Mouse (Mus musculus) intestine, embryonic 14.5 days (tissue): ENCODE measurements at regions not wholly inside any gene's neighbourhood (a gene's known extent, or its start where the extent isn't known, plus 50 kb on each side); places are given as distances from the start of the nearest gene placed in this dataset.

Source experiments
- ATAC-seq: fragments of 200-750 bp; cut with Nextera tagmentation; replicated peaks from 2 replicates; pipeline ENCODE4 v1.8.0; 2017; ENCODE audit warnings: low read depth, moderate number of reproducible peaks, moderate TSS enrichment, moderate library complexity; ENCODE audit not compliant: low FRiP score, low TSS enrichment
- DNase-seq: peaks from one replicate; pipeline ENCODE4 v3.0.0-alpha.2; 2018; ENCODE audit warnings: low spot score
- H3K27ac ChIP-seq: fragments of 300-500 bp; sonication (generic); 2 replicates; pipeline ENCODE4 v1.5.1; 2014; ENCODE audit warnings: low read depth, mild to moderate bottlenecking, control low read depth
- H3K27me3 ChIP-seq: fragments of 300-500 bp; sonication (generic); replicated peaks from 2 replicates; pipeline ENCODE4 v1.6.1; 2014; ENCODE audit warnings: low read length, control low read depth; ENCODE audit not compliant: control insufficient read depth, insufficient read depth
- H3K36me3 ChIP-seq: fragments of 300-500 bp; sonication (generic); 2 replicates; pipeline ENCODE4 v1.6.1; 2014; ENCODE audit warnings: low read length, control low read depth; ENCODE audit not compliant: control insufficient read depth, insufficient read depth
- H3K4me1 ChIP-seq: fragments of 300-500 bp; sonication (generic); replicated peaks from 2 replicates; pipeline ENCODE4 v1.6.1; 2014; ENCODE audit warnings: low read length, control low read depth, mixed read lengths; ENCODE audit not compliant: control insufficient read depth, insufficient read depth
- H3K4me2 ChIP-seq: fragments of 300-500 bp; sonication (generic); 2 replicates; pipeline ENCODE4 v1.6.1; 2014; ENCODE audit warnings: low read length
- H3K4me3 ChIP-seq: fragments of 300-500 bp; sonication (generic); 2 replicates; pipeline ENCODE4 v1.5.1; 2014; ENCODE audit warnings: low read depth, low read length, control low read depth, mixed read lengths
- H3K9ac ChIP-seq: fragments of 300-500 bp; sonication (generic); 2 replicates; pipeline ENCODE4 v1.6.1; 2014; ENCODE audit warnings: mild to moderate bottlenecking, low read length
- H3K9me3 ChIP-seq: fragments of 300-500 bp; sonication (generic); 2 replicates; pipeline ENCODE4 v1.6.1; 2016; ENCODE audit warnings: low read length, control low read depth; ENCODE audit not compliant: control insufficient read depth
- WGBS: fragments of 180-500 bp; shearing (Covaris S2); extraction: QIAGEN DNeasy Blood & Tissue Kit; methylation state at CpG from one replicate; pipeline ENCODE4 v1.1.7; 2014; 5-methylcytosine and 5-hydroxymethylcytosine counted together

DNA sequence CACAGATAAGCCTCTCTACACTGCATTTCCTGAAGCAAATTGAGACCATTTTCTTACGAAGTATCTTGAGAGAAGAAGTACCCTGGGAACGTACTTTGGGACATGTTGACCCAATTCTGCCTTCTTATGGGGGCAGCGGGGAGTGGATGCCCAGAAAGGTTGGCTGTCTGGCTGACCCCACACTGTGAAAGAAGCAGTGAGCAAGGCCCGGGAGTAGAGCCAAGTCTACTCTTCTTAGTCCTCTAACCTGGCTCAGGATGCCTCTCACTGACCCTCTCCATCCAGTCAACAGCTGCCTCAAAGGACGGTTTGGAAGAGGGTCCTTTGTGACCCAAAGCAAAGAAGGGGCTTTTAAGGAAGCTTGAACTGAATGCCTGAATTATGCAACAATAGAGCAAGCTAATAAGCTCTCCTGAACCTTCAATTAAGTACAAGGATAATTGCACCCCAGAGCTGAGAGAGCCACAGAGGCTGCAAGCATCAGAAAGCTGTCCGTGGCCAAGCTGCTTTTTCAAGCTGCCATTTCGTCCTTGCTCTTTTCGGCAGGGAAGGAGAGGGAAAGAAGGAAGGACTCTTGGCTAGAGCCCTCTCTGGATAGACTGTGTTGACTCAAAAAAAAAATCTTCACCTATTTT, 70.3 kb downstream of the Pctp start:
- H3K9ac ChIP-seq = no peak overlapping the region
- no peaks in the 10 kb centered on the region for H3K27me3 ChIP-seq
- no peaks in the 10 kb centered on the region for H3K9me3 ChIP-seq
- no peaks in the 10 kb centered on the region for H3K36me3 ChIP-seq
- no peak for DNase-seq
- no peak overlapping the region for H3K4me2 ChIP-seq
- H3K4me3 ChIP-seq = no peak overlapping the region
- no peak for ATAC-seq
- no peaks in the 10 kb centered on the region for H3K4me1 ChIP-seq
- WGBS = 87% methylated on average over 8 of the region's 8 CpGs
- H3K27ac ChIP-seq = no peak overlapping the region

DNA sequence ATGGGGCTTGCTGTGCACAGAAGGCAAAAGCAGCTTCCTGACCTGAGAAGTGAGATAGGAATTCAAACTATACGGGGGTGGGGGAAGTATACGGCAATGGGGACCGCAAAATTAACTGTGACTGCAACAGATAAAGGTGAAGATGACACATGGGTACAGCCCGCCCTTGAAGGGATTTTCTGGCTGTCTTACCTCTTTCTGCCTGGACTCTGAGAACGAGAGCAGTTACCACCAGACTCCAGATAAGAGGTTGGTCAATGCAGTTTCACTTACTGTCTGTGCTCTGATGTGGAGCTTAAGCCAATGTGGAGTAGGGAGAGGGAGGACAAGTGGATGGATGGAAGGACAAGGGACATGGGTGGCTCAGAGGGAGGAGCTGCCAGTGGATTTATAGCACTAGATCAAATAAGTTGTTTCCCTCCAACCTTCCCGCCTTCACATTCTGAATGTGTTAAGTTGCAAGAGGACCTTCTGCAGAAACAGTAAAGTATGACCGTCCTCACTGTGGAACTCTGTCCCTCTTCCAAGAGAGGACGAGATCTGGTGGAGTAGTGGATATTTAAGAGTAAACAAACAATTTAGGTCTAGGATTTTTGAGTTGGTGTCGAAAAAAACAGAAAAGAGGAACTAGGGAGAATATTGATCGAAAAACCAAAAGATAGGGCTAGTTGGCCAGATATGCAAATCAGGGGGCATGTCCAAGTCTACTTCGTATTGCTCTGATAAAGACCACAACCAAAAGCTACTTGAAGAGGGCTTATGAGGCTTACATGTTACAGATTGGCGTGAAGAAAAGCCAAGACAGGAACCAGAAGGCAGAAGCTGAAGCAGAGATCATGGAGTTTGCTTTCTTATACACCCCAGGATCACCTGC, 73.3 kb downstream of the Pctp start:
- no peak for ATAC-seq

DNA sequence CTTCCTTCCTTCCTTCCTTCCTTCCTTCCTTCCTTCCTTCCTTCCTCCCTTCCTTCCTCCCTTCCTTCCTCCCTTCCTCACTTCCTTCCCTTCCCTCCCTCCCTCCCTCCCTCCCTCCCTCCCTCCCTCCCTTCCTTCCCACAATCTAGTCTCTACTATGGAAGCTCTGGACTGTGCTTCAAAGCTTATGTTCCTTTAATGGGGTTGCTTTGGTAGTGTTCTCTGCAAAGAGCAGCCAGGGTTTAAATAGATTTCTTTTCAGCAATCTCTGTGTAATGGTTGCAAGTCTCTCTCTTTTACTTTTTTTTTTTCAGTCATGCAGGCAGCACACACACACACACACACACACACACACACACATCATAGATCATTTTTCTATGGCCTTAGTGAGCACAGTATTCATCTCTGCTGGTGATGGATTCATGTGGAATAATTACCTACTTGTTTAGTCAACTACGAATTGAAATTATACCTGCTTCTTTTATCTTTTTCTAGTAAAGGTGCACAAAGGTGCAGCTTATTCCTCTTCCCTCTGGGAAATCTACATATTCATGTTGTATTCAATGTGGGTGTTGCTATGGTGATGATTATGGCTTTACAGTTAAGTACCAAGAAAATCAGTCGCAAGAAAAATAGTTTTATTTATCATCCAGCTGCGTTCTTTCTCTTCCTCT, 75.1 kb downstream of the Pctp start:
- Histone ChIP-seq H3K9me3 (no peaks in the 10 kb centered on the region), H3K4me3 (no peak overlapping the region), H3K4me1 (0 out of 2 replicates have a peak, but pooled peaks cover 3% of the 10 kb centered on the region), H3K27ac (no peak overlapping the region), H3K4me2 (no peak overlapping the region), H3K36me3 (no peaks in the 10 kb centered on the region), H3K9ac (no peak overlapping the region), H3K27me3 (no peaks in the 10 kb centered on the region)
- no peak for ATAC-seq
- no peak for DNase-seq
- WGBS = 73% methylated on average over 3 of the region's 3 CpGs

More for the DNA sequence above, 73.3 kb downstream of the Pctp start:
- no peaks in the 10 kb centered on the region for H3K36me3 ChIP-seq
- H3K4me2 ChIP-seq = no peak overlapping the region
- no peak overlapping the region for H3K9ac ChIP-seq
- no peak overlapping the region for H3K27ac ChIP-seq
- H3K4me3 ChIP-seq = no peak overlapping the region
- 81% methylated on average over 12 of the region's 12 CpGs for whole genome bisulfite sequencing
- no peaks in the 10 kb centered on the region for H3K4me1 ChIP-seq
- no peaks in the 10 kb centered on the region for H3K9me3 ChIP-seq
- H3K27me3 ChIP-seq = no peaks in the 10 kb centered on the region
- DNase-seq = no peak

DNA sequence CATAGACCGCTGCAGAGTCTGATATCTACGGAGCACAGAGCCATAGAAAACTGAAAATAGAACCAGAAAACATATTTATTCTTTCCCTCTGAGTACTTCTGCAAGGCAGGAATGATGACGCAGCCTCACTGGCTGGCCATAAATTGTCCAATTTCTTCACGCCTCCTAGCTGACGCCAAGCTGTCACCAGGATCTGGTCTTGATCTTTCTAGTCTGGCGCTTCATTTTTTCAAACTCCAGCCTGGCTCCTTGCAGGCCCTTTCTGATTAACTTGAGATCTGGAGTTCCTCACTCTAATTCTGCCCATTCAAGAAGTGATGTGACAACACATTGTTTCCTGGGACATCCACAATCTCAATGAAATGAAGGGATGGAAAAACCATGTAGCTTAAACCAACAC, 80.1 kb downstream of the Pctp start:
- no peaks in the 10 kb centered on the region for H3K27me3 ChIP-seq
- DNase-seq = no peak
- H3K9ac ChIP-seq = no peak overlapping the region
- H3K4me3 ChIP-seq = no peak overlapping the region
- H3K9me3 ChIP-seq = no peaks in the 10 kb centered on the region
- 39% methylated on average over 6 of the region's 6 CpGs for WGBS
- H3K27ac ChIP-seq = peak overlapping the region; percentile 39; the same call in 1 of the 2 replicates
- no peak overlapping the region for H3K4me2 ChIP-seq
- no peak for ATAC-seq
- H3K4me1 ChIP-seq = 0 out of 2 replicates have a peak, but pooled peaks cover 5% of the 10 kb centered on the region
- no peaks in the 10 kb centered on the region for H3K36me3 ChIP-seq

DNA sequence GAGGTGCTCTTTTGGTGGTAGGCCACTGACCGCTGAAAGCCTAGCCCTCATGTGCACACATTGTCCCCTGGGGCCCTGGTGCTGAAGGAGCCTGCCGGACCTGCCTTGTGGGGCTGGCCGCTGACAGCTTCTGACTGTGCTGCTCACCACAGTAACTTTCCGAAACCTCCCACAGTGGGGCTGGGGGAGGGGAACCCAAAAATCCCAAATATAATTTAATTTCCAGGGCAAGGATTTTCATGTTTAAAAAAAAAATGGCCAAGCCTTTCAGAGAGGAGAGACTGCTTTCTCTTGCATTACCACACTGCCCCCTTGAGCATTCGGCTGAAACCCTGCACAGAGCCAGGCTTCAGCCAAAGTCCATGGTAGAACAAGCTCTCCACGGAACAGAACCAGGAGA, 81.5 kb downstream of the Pctp start:
- no peaks in the 10 kb centered on the region for H3K36me3 ChIP-seq
- no peaks in the 10 kb centered on the region for H3K27me3 ChIP-seq
- DNase-seq = peak; percentile 71
- H3K9me3 ChIP-seq = no peaks in the 10 kb centered on the region
- H3K9ac ChIP-seq = no peak overlapping the region
- 42% methylated on average over 6 of the region's 6 CpGs for WGBS
- ATAC-seq = peak; percentile 66; the same call in 1 of the 2 replicates
- no peak overlapping the region for H3K4me2 ChIP-seq
- no peak overlapping the region for H3K4me3 ChIP-seq
- no peak overlapping the region for H3K27ac ChIP-seq
- H3K4me1 ChIP-seq = 0 out of 2 replicates have a peak, but pooled peaks cover 5% of the 10 kb centered on the region

DNA sequence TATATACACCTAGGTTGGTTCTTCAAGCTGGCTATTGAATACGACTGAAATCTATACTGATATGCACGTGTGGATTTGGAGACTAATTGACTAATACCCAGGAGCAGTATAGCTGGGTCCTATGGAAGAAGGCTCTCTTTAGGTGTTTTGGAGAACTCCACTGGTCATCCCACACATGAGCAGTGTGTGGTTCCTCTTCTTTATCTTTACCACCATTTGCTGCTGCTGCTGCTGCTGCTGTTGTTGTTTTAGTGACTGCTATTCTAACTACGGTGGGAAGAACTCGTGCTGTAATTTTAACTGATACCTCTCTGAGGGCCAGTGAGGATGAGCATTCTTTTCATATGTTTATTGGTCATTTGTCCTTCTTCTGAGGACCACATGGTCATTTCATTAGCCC, 86.9 kb downstream of the Pctp start:
- Histone ChIP-seq H3K4me3 (no peak overlapping the region), H3K9ac (no peak overlapping the region), H3K36me3 (no peaks in the 10 kb centered on the region), H3K9me3 (no peaks in the 10 kb centered on the region), H3K27me3 (no peaks in the 10 kb centered on the region), H3K4me1 (no peaks in the 10 kb centered on the region), H3K27ac (no peak overlapping the region), H3K4me2 (no peak overlapping the region)
- ATAC-seq = no peak
- no peak for DNase-seq
- 75% methylated on average over 4 of the region's 4 CpGs for WGBS

DNA sequence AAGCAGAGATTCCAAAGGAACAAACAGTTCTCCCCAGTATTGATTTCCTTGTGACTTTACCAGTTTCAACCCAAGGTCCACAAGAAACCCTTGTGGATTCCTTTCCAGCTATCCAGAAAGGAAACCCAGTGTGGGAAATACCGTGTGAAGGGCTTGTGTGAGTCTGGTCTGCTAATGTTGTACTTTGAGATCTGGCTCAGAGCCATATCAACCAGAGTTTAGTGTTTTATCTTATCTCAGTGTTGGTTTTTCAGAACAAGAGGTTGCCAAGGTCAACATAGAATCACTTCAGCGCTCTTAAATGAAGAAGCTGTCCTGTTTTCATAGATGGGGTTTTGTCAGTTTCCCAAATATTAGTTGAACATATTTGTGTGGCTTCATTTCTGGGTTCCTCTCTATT, 88.1 kb downstream of the Pctp start:
- Histone ChIP-seq H3K36me3 (no peaks in the 10 kb centered on the region), H3K4me2 (no peak overlapping the region), H3K9ac (no peak overlapping the region), H3K27ac (no peak overlapping the region), H3K4me1 (no peaks in the 10 kb centered on the region), H3K27me3 (no peaks in the 10 kb centered on the region), H3K9me3 (no peaks in the 10 kb centered on the region), H3K4me3 (no peak overlapping the region)
- DNase-seq = no peak
- 62% methylated on average over 2 of the region's 2 CpGs for whole genome bisulfite sequencing
- no peak; the same call in 1 of the 2 replicates for ATAC-seq

DNA sequence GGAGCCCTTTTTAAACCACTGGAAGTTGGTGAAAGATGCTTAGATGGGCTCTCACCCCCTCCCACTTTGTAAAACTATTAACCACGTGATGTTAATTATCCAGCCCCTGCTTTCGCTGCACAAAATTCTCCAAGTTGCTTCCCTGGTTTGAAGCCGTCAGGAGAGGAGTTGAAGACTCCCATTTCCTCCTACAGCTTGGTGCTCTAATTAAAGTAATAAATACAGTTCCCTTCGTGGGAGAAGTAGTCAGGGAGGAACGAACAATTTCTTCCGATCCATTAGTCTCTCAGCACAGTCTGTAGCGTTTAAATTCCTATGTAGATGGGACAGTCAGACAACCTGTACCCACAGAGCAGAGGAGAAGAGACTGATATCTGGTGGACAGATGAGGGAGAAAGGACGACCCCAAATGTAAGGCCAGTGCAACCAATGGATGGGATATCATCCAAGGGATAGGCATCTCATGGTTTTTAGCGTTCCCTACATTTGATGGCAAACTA, 101.4 kb downstream of the Pctp start:
- ATAC-seq (no peak), DNase-seq (no peak)
- Histone ChIP-seq H3K9me3 (no peaks in the 10 kb centered on the region), H3K27me3 (no peaks in the 10 kb centered on the region), H3K27ac (no peak overlapping the region), H3K36me3 (no peaks in the 10 kb centered on the region), H3K4me2 (no peak overlapping the region), H3K4me1 (no peaks in the 10 kb centered on the region), H3K4me3 (no peak overlapping the region), H3K9ac (no peak overlapping the region)
- WGBS = 67% methylated on average over 9 of the region's 9 CpGs
